Mouse (Mus musculus) heart, adult 2 months (tissue): ENCODE data around the gene Dgcr2. TPM values are rescaled to one million over a fixed set of nuclear protein-coding genes. Genes with fewer than 3 reads are reported as not detected.

Experiments used
- DNase-seq, 2 experiments: peaks; one replicate each; pipeline ENCODE4 v3.0.0; 2021
- H3K27ac ChIP-seq: fragments of 200-600 bp; 2 replicates; pipeline ENCODE4 v1.8.1; 2022
- H3K27me3 ChIP-seq: fragments of 200-500 bp; 2 replicates; pipeline ENCODE4 v1.6.1; 2012; ENCODE audit warnings: mild to moderate bottlenecking, low read length, inconsistent platforms, mixed read lengths; ENCODE audit not compliant: control insufficient read depth, insufficient read depth
- H3K36me3 ChIP-seq: fragments of 200-500 bp; 2 replicates; pipeline ENCODE4 v1.6.1; 2012; ENCODE audit warnings: low read length, inconsistent platforms; ENCODE audit not compliant: control insufficient read depth, insufficient read depth
- H3K4me1 ChIP-seq: fragments of 200-500 bp; 2 replicates; pipeline ENCODE4 v1.6.1; 2011; ENCODE audit warnings: low read length; ENCODE audit not compliant: control insufficient read depth, insufficient read depth
- H3K4me3 ChIP-seq: fragments of 200-600 bp; 2 replicates; pipeline ENCODE4 v1.8.1; 2022
- H3K79me2 ChIP-seq: fragments of 200-500 bp; replicated peaks from 2 replicates; pipeline ENCODE4 v1.6.1; 2012; ENCODE audit warnings: mild to moderate bottlenecking, inconsistent platforms, low read length, moderate library complexity, mixed read lengths; ENCODE audit not compliant: control insufficient read depth, insufficient read depth
- H3K9ac ChIP-seq: fragments of 200-500 bp; 2 replicates; pipeline ENCODE4 v1.6.1; 2012; ENCODE audit warnings: low read depth, mild to moderate bottlenecking, control low read depth, inconsistent platforms, low read length, mixed read lengths
- CTCF ChIP-seq: fragments of 200-600 bp; IDR thresholded peaks from 2 replicates; pipeline ENCODE4 v1.8.1; 2022; ENCODE audit warnings: antibody characterized with exemption, mild to moderate bottlenecking, moderate library complexity
- EP300 ChIP-seq: fragments of 200-500 bp; IDR thresholded peaks from 2 replicates; pipeline ENCODE4 v1.6.1; 2011; ENCODE audit warnings: low read depth, low read length, control low read depth; ENCODE audit not compliant: insufficient read depth
- POLR2A ChIP-seq: fragments of 200-500 bp; IDR thresholded peaks from 2 replicates; pipeline ENCODE4 v1.6.1; 2011; ENCODE audit warnings: mild to moderate bottlenecking, low read depth, low read length, control low read depth; ENCODE audit not compliant: insufficient read depth
- WGBS: fragments of 180-500 bp; shearing (Covaris S2); methylation state at CpG from one replicate; pipeline ENCODE4 v1.1.7; 2018; 5-methylcytosine and 5-hydroxymethylcytosine counted together
- intact Hi-C: fragments of 180-260 bp; cut with DNase I; formaldehyde crosslinking; loops from one replicate; pipeline ENCODE4 v1.15.1; 2025
- polyA plus RNA-seq: library from polyadenylated mRNA; depleted of rRNA; stranded (reverse); fragments of >200 nt; gene quantifications from 2 replicates; pipeline ENCODE4 v1.2.3, GENCODE M21; 2012
- total RNA-seq, 2 experiments: library from RNA; stranded (reverse); gene quantifications; 2 replicates each; pipeline ENCODE4 v1.2.3; 2021

Gene Dgcr2
- total and polyA plus RNA-seq, 3 experiments = 46.5 to 64.3 (median 55.7) TPM

GRCm38 (mm10) chr16:17815411-17816402 lies 82.7 kb downstream of the Dgcr2 start:
- DNase-seq = peak; percentile 75 to 77
- 6% methylated on average over 63 of the region's 63 CpGs for WGBS
- intact Hi-C loops = no loop called here

GRCm38 (mm10) chr16:17813173-17813572 lies 85.2 kb downstream of the Dgcr2 start:
- Histone ChIP-seq H3K4me1 (peaks cover 4% of the 10 kb centered on the region; the same call in 1 of the 2 replicates), H3K9ac (no peak overlapping the region), H3K27me3 (no peaks in the 10 kb centered on the region)

More at GRCm38 (mm10) chr16:17815411-17816402, 82.7 kb downstream of the Dgcr2 start:
- Histone ChIP-seq H3K79me2 (no peaks in the 10 kb centered on the region), H3K36me3 (no peaks in the 10 kb centered on the region), H3K27me3 (no peaks in the 10 kb centered on the region), H3K4me1 (peaks cover 2% of the 10 kb centered on the region; the same call in 1 of the 2 replicates), H3K27ac (no peak overlapping the region), H3K4me3 (peak overlapping the region; percentile 53), H3K9ac (peak overlapping the region; percentile 57)
- TF ChIP-seq CTCF (peak; percentile 87), EP300 (no peak), POLR2A (no peak)

DNA sequence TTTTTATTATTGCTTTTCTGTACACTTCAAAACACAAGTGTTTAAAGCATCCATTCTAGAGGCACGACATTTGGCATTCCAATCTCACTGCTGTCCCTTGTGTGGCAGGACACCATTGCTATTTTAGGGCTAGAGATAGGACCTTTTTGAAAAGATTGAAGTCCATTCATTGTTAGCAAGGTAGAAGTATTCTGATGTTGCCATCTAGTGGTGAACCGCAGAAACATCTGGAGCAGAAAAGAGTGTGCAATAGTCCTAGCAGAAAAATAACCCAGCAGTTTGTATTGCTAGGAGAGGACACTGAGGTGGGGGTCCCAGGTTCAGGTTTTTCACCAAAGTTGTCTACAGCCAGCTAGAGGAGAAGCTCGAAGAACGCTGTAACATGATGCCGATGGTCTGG lies 86.2 kb downstream of the Dgcr2 start:
- intact Hi-C loops = loop anchor here (1.0 to 5.0 kb wide), 5 partner anchors 27 to 255 kb away; no protein-coding TSS in a partner anchor
- H3K9ac ChIP-seq = no peak overlapping the region
- peak in 1 of 2 experiments; percentile 44 for DNase-seq
- H3K27ac ChIP-seq = no peak overlapping the region
- no peak overlapping the region for H3K4me3 ChIP-seq
- TF ChIP-seq EP300 (no peak), POLR2A (no peak), CTCF (peak; percentile 94; the same call in 1 of the 2 replicates)
- H3K4me1 ChIP-seq = peaks cover 4% of the 10 kb centered on the region; the same call in 1 of the 2 replicates
- H3K27me3 ChIP-seq = no peaks in the 10 kb centered on the region
- H3K79me2 ChIP-seq = no peaks in the 10 kb centered on the region
- H3K36me3 ChIP-seq = no peaks in the 10 kb centered on the region
- WGBS = 5% methylated on average over 5 of the region's 5 CpGs

More at GRCm38 (mm10) chr16:17813173-17813572, 85.2 kb downstream of the Dgcr2 start:
- Histone ChIP-seq H3K27ac (no peak overlapping the region), H3K36me3 (no peaks in the 10 kb centered on the region), H3K4me3 (no peak overlapping the region), H3K79me2 (no peaks in the 10 kb centered on the region)
- no peak for TF ChIP-seq EP300
- 53% methylated on average over 4 of the region's 4 CpGs for WGBS
- intact Hi-C loops = loop anchor here (2.0 to 5.0 kb wide), 4 partner anchors 28 to 256 kb away; no protein-coding TSS in a partner anchor
- no peak for DNase-seq

- Histone ChIP-seq H3K79me2 (no peaks in the 10 kb centered on the region), H3K9ac (no peak overlapping the region), H3K4me3 (no peak overlapping the region), H3K36me3 (no peaks in the 10 kb centered on the region), H3K27me3 (peaks cover 4% of the 10 kb centered on the region; the same call in 1 of the 2 replicates), H3K4me1 (peaks cover 2% of the 10 kb centered on the region; the same call in 1 of the 2 replicates), H3K27ac (no peak overlapping the region)
- TF ChIP-seq CTCF (no peak), EP300 (no peak), POLR2A (no peak)
- intact Hi-C loops = loop anchor here (5.0 kb wide), 3 partner anchors 47 to 252 kb away; no protein-coding TSS in a partner anchor
- DNase-seq = peak; percentile 43 to 56
- 45% methylated on average over 7 of the region's 7 CpGs for WGBS
These were observed 88.7 kb downstream of the Dgcr2 start for GRCm38 (mm10) chr16:17809711-17810110.

DNA sequence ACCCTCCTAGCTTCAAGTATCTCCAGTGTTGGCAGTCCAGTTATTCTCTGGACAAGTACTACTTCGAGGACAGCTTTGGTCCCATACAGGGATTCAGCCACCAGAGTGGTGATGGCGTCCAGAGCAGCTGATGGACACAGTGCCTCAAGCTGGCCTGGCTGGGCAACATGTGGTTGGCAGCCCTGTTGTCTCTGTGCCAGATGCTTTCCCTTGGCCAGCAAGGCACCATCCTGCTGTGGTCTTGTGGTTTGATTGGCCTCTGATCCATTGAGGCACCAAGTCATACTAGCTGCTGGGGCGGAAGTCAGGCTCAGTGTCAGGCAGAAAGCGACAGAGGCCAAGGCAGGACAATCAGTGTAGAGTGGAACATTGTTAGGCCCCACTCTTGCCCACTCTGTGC lies 89.2 kb downstream of the Dgcr2 start:
- intact Hi-C loops = no loop called here
- Histone ChIP-seq H3K9ac (no peak overlapping the region), H3K4me1 (peaks cover 2% of the 10 kb centered on the region; the same call in 1 of the 2 replicates), H3K4me3 (no peak overlapping the region), H3K27ac (no peak overlapping the region), H3K36me3 (no peaks in the 10 kb centered on the region), H3K27me3 (peaks cover 4% of the 10 kb centered on the region; the same call in 1 of the 2 replicates), H3K79me2 (no peaks in the 10 kb centered on the region)
- WGBS = 74% methylated on average over 4 of the region's 4 CpGs
- TF ChIP-seq EP300 (no peak), POLR2A (no peak), CTCF (no peak)
- DNase-seq = no peak
